ENCODE assay signal across 8 mouse cellular contexts in genomic region chr4:132344403-132345134, GRCm38 (mm10). TPM values are rescaled to one million over a fixed set of nuclear protein-coding genes. Genes with fewer than 3 reads are reported as not detected.
DNase-seq lines count a peak whose midpoint lies in the region; ATAC-seq and TF ChIP-seq lines count a peak whose summit lies in the region.

No protein-coding gene starts in this region.

- H3K4me2 ChIP-seq in heart, embryonic 13.5 days = peak overlapping the region; percentile 98
- peak overlapping the region; percentile 88 for H3K4me2 ChIP-seq in limb, embryonic 12.5 days
- peak overlapping the region; percentile 99 for H3K4me2 ChIP-seq in neural tube, embryonic 13.5 days

- H3K4me1 ChIP-seq in heart, embryonic 13.5 days = peaks cover 31% of the 10 kb centered on the region
- H3K4me1 ChIP-seq in E14TG2a.4 (replicated peaks; ENCODE audit: low read depth, low read length) = peaks cover 83% of the 10 kb centered on the region
- no peaks in the 10 kb centered on the region for H3K4me1 ChIP-seq in embryonic fibroblast, embryonic 13.5 days (ENCODE audit: control insufficient read depth, insufficient read depth, low read length)
- peaks cover 19% of the 10 kb centered on the region for H3K4me1 ChIP-seq in limb, embryonic 12.5 days (replicated peaks)
- H3K4me1 ChIP-seq in neural tube, embryonic 13.5 days (replicated peaks) = peaks cover 26% of the 10 kb centered on the region

- DNase-seq in heart, postnatal 14 days = no peak
- no peak for DNase-seq in cerebellum, adult 11 months
- no peak for DNase-seq in gastrocnemius, postnatal 10 days

- intact Hi-C loops in heart, postnatal 14 days (cut with DNase I) = loop anchor here (1.0 to 5.0 kb wide), 3 partner anchors 51 to 168 kb away; partner anchors contain the start of gene Sesn2

- 6% methylated on average over 13 of the region's 13 CpGs for WGBS in heart, embryonic 13.5 days
- WGBS in limb, embryonic 12.5 days = 5% methylated on average over 13 of the region's 13 CpGs
- 10% methylated on average over 13 of the region's 13 CpGs for WGBS in neural tube, embryonic 13.5 days

- H3K4me3 ChIP-seq in heart, embryonic 13.5 days = peak overlapping the region; percentile 90
- H3K4me3 ChIP-seq in E14TG2a.4 (replicated peaks; ENCODE audit: low read length) = peak overlapping the region; percentile 92
- H3K4me3 ChIP-seq in embryonic fibroblast, embryonic 13.5 days (ENCODE audit: insufficient read depth, low read length) = peak overlapping the region; percentile 60
- H3K4me3 ChIP-seq in limb, embryonic 12.5 days (replicated peaks) = peak overlapping the region; percentile 79
- peak overlapping the region; percentile 79 for H3K4me3 ChIP-seq in neural tube, embryonic 13.5 days

- TF ChIP-seq CTCF in E14TG2a.4 (conservative IDR thresholded peaks at IDR 0.05; ENCODE audit: low read length) = no peak
- no peak for TF ChIP-seq CTCF in embryonic fibroblast, embryonic 13.5 days (IDR thresholded peaks at IDR 0.05; ENCODE audit: borderline replicate concordance, insufficient read depth, low read length)

- no peaks in the 10 kb centered on the region for H3K27me3 ChIP-seq in heart, embryonic 13.5 days (replicated peaks)
- no peaks in the 10 kb centered on the region for H3K27me3 ChIP-seq in E14TG2a.4 (ENCODE audit: insufficient read depth, low read length)
- H3K27me3 ChIP-seq in limb, embryonic 12.5 days = no peaks in the 10 kb centered on the region
- no peaks in the 10 kb centered on the region for H3K27me3 ChIP-seq in neural tube, embryonic 13.5 days

- 0 out of 2 replicates have a peak, but pooled peaks have one; percentile 7 for TF ChIP-seq POLR2A in embryonic fibroblast, embryonic 13.5 days (IDR thresholded peaks at IDR 0.05; ENCODE audit: low read depth, low read length)

- H3K9ac ChIP-seq in heart, embryonic 13.5 days = peak overlapping the region; percentile 92
- peak overlapping the region; percentile 83 for H3K9ac ChIP-seq in limb, embryonic 12.5 days (replicated peaks)
- H3K9ac ChIP-seq in neural tube, embryonic 13.5 days = peak overlapping the region; percentile 70

- peaks cover 14% of the 10 kb centered on the region for H3K36me3 ChIP-seq in heart, embryonic 13.5 days
- peaks cover 56% of the 10 kb centered on the region for H3K36me3 ChIP-seq in E14TG2a.4 (ENCODE audit: insufficient read depth, low read length)
- H3K36me3 ChIP-seq in limb, embryonic 12.5 days = peaks cover 12% of the 10 kb centered on the region
- peaks cover 5% of the 10 kb centered on the region for H3K36me3 ChIP-seq in neural tube, embryonic 13.5 days

- H3K9me3 ChIP-seq in heart, embryonic 13.5 days = no peaks in the 10 kb centered on the region
- no peaks in the 10 kb centered on the region for H3K9me3 ChIP-seq in E14TG2a.4 (ENCODE audit: low read length)
- H3K9me3 ChIP-seq in limb, embryonic 12.5 days = no peaks in the 10 kb centered on the region
- H3K9me3 ChIP-seq in neural tube, embryonic 13.5 days = no peaks in the 10 kb centered on the region

- H3K27ac ChIP-seq in heart, embryonic 13.5 days (replicated peaks) = no peak overlapping the region
- peak overlapping the region; percentile 38 for H3K27ac ChIP-seq in embryonic fibroblast, embryonic 13.5 days (ENCODE audit: insufficient read depth, low read length)
- H3K27ac ChIP-seq in limb, embryonic 12.5 days = peak overlapping the region; percentile 77; the same call in 1 of the 2 replicates
- H3K27ac ChIP-seq in neural tube, embryonic 13.5 days (replicated peaks) = no peak overlapping the region

- ATAC-seq in heart, embryonic 13.5 days (ENCODE audit: extremely low read depth, insufficient number of reproducible peaks, low FRiP score, low TSS enrichment) = no peak
- ATAC-seq in limb, embryonic 12.5 days (ENCODE audit: insufficient number of reproducible peaks, insufficient read depth, low FRiP score, low TSS enrichment, low read depth) = 0 out of 2 replicates have a peak, but pooled peaks have one; percentile 6
- no peak for ATAC-seq in neural tube, embryonic 13.5 days (ENCODE audit: low read depth)

RNA-seq across cellular contexts. Expression of gene Rcc1, which starts 8.8 kb away (rescaled TPM):
- 37.6 and 42.1 TPM in 2 replicates for polyA plus RNA-seq in heart, embryonic 13.5 days (2015; fragmentation: Nextera tagmentation; extraction: Ambion mirVana)
- 10 to 100 TPM in 1 of 2 experiments, 1 to 10 TPM in 1; 9.5 to 13.3 TPM for total RNA-seq in heart, postnatal 14 days (2021)
- polyA plus RNA-seq in embryonic fibroblast, embryonic 13.5 days (2011; ENCODE audit: insufficient read length, low read depth, missing spikeins) = 33.6 and 34.4 TPM in 2 replicates
- polyA plus RNA-seq in limb, embryonic 12.5 days (2016; fragmentation: Nextera tagmentation; extraction: Ambion mirVana) = 101 and 102 TPM in 2 replicates
- 35.6 and 36.1 TPM in 2 replicates for polyA plus RNA-seq in neural tube, embryonic 13.5 days (2015; fragmentation: Nextera tagmentation; extraction: Ambion mirVana)
- 10 to 100 TPM; 13.4 to 18.6 TPM for total RNA-seq in gastrocnemius, postnatal 10 days (2021)

RNA-seq across cellular contexts. Expression of gene Trnau1ap, which starts 15.2 kb away (rescaled TPM):
- 61.9 and 74.4 TPM in 2 replicates for polyA plus RNA-seq in heart, embryonic 13.5 days (2015; fragmentation: Nextera tagmentation; extraction: Ambion mirVana)
- total RNA-seq in heart, postnatal 14 days (2021) = 10 to 100 TPM; 21.6 to 24.6 TPM
- 29.6 and 33.5 TPM in 2 replicates for polyA plus RNA-seq in embryonic fibroblast, embryonic 13.5 days (2011; ENCODE audit: insufficient read length, low read depth, missing spikeins)
- 84.7 and 87.5 TPM in 2 replicates for polyA plus RNA-seq in limb, embryonic 12.5 days (2016; fragmentation: Nextera tagmentation; extraction: Ambion mirVana)
- 77.5 and 81.3 TPM in 2 replicates for polyA plus RNA-seq in neural tube, embryonic 13.5 days (2015; fragmentation: Nextera tagmentation; extraction: Ambion mirVana)
- total RNA-seq in gastrocnemius, postnatal 10 days (2021) = 10 to 100 TPM; 16.1 to 21.2 TPM

RNA-seq across cellular contexts. Expression of gene Rab42, which starts 41.4 kb away (rescaled TPM):
- polyA plus RNA-seq in heart, embryonic 13.5 days (2015; fragmentation: Nextera tagmentation; extraction: Ambion mirVana) = 1.1 and 1.8 TPM in 2 replicates
- under 1 TPM; 0.39 to 0.76 TPM for total RNA-seq in heart, postnatal 14 days (2021)
- 0.67 TPM in 1 of 2 replicates, not detected in the other for polyA plus RNA-seq in embryonic fibroblast, embryonic 13.5 days (2011; ENCODE audit: insufficient read length, low read depth, missing spikeins)
- 1.3 and 1.5 TPM in 2 replicates for polyA plus RNA-seq in limb, embryonic 12.5 days (2016; fragmentation: Nextera tagmentation; extraction: Ambion mirVana)
- polyA plus RNA-seq in neural tube, embryonic 13.5 days (2015; fragmentation: Nextera tagmentation; extraction: Ambion mirVana) = 1.1 and 1.7 TPM in 2 replicates
- under 1 TPM; 0.72 to 0.87 TPM for total RNA-seq in gastrocnemius, postnatal 10 days (2021)

Comparison
In these comparisons a context has a peak if more than half of its experiments do, and no peak if none do; other contexts are left out.
1. H3K27ac ChIP-seq: peak in embryonic fibroblast, embryonic 13.5 days (single experiment) and limb, embryonic 12.5 days (single experiment); none in heart, embryonic 13.5 days (single experiment) and neural tube, embryonic 13.5 days (single experiment).
2. Peak in every context shown above with its lines, with median percentiles within 50 percentile points of each other: H3K4me2 ChIP-seq, H3K4me3 ChIP-seq and H3K9ac ChIP-seq.